Mouse (Mus musculus) stomach, postnatal 0 days (tissue): ENCODE measurements around the gene Dlx4.

Experiments used
- CTCF ChIP-seq: IDR thresholded peaks from 2 replicates; pipeline ENCODE4 v1.5.1; 2016; ENCODE audit warnings: antibody characterized with exemption, low read depth, mild to moderate bottlenecking, moderate library complexity
- EP300 ChIP-seq: optimal IDR thresholded peaks from 2 replicates; pipeline ENCODE3; 2016; ENCODE audit warnings: antibody characterized with exemption

DNA sequence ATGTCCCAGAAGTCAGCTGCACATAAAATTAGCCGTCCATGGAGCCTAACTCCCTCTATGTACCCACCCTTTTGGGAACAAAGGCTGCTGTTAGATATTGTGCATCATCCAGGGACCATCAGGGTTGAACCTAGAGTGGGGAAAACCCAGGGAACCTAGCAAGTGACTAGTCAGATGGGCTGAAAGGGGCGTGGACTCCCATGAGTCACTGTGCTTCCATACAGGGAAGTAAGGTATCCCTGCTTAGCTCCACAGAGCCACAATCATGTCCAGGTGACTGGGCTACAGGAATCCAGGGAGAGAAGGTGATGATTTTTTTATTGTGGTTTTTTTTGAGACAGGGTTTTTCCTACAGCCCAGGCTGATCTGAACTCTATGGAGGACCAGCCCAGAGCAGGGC lies 37.1 kb downstream of the Dlx4 start:
- TF ChIP-seq CTCF (no peak), EP300 (no peak)
